Mouse (Mus musculus) small intestine, adult 2 months (tissue): ENCODE measurements around the gene Upk1b.

Source experiments
- CTCF ChIP-seq: fragments of 200-500 bp; IDR thresholded peaks from 2 replicates; pipeline ENCODE4 v1.5.1; 2012; ENCODE audit warnings: low read depth, mild to moderate bottlenecking, control low read depth, inconsistent platforms, low read length, moderate library complexity, mixed read lengths; ENCODE audit not compliant: insufficient replicate concordance, insufficient read length; ENCODE audit errors: extremely low read depth
- POLR2A ChIP-seq: fragments of 200-500 bp; IDR thresholded peaks from 2 replicates; pipeline ENCODE4 v1.6.1; 2012; ENCODE audit warnings: low read depth, mild to moderate bottlenecking, control low read depth, inconsistent platforms, low read length, moderate library complexity

DNA sequence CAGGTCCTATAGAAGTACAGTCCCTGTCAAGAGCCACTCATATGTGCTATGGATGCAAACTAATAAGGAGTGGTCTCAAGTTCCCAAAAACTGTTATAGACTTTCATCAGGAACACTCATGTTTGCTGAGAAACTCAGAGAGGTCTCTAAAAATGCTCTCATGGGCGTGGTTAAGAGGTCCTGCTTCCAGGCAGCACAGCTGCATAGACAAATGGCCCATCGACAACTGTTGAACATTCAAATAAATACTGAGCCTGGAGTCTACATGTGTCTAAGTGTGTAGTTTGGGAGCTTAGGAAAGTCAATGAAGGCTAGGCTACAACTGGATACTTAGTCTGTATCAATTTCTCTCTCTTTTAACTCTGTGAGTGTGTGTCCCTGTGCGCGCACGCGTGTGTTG, 29.0 kb downstream of the Upk1b start:
- no peak for TF ChIP-seq CTCF
- no peak for TF ChIP-seq POLR2A
